Mouse (Mus musculus) left cerebral cortex, postnatal 10 days (tissue): ENCODE results near the gene Cfap74. TPM values are rescaled to one million over a fixed set of nuclear protein-coding genes. Genes with fewer than 3 reads are reported as not detected.

Experiments
- total RNA-seq, 2 experiments: library from RNA; stranded (reverse); gene quantifications; 2 replicates each; pipeline ENCODE4 v1.2.3; 2021

The Cfap74 gene
- total RNA-seq, 2 experiments from 2014 or later: 10.1 to 10.6 TPM

Other genes with a start within 250 kb of the Cfap74 start
- gene Ski, start 186.6 kb upstream of the Cfap74 start, total RNA-seq: 100 to 1,000 TPM; 108 to 111 TPM
- 10 to 100 TPM; 25.4 to 26.2 TPM for gene Faap20, start 159.4 kb upstream of the Cfap74 start, total RNA-seq
- 100 to 1,000 TPM; 174 to 187 TPM for gene Prkcz, start 47.8 kb upstream of the Cfap74 start, total RNA-seq
- 10 to 100 TPM; 33.0 to 34.9 TPM for gene Gabrd, start 11.1 kb upstream of the Cfap74 start, total RNA-seq
- 1 to 10 TPM in 1 of 2 experiments, not detected in 1; 2.4 TPM for gene Tmem52, start 59.9 kb downstream of the Cfap74 start, total RNA-seq
- 1,000 to 10,000 TPM; 1,230 to 1,248 TPM for gene Gnb1, start 82.2 kb downstream of the Cfap74 start, total RNA-seq
- 10 to 100 TPM; 47.9 TPM for gene Nadk, start 153.2 kb downstream of the Cfap74 start, total RNA-seq
- gene Slc35e2, start 192.2 kb downstream of the Cfap74 start, total RNA-seq: 10 to 100 TPM; 44.1 to 45.2 TPM
- 10 to 100 TPM; 42.0 to 51.4 TPM for gene Cdk11b, start 215.7 kb downstream of the Cfap74 start, total RNA-seq
- not detected for gene Gm10563, start 236.2 kb downstream of the Cfap74 start, total RNA-seq
- gene Mmp23, start 244.2 kb downstream of the Cfap74 start, total RNA-seq: 1 to 10 TPM; 2.1 to 2.2 TPM